Mouse (Mus musculus): ENCODE data around the gene Pgm2l1. TPM values are rescaled to one million over a fixed set of nuclear protein-coding genes. Genes with fewer than 3 reads are reported as not detected.
A peak's percentile ranks its signal among the peaks of the same experiment; 100 is the strongest.

The Pgm2l1 gene
- 2.0 and 2.1 TPM in 2 replicates for polyA plus RNA-seq (2012; ENCODE audit: insufficient read depth, insufficient read length, missing spikeins)

DNA sequence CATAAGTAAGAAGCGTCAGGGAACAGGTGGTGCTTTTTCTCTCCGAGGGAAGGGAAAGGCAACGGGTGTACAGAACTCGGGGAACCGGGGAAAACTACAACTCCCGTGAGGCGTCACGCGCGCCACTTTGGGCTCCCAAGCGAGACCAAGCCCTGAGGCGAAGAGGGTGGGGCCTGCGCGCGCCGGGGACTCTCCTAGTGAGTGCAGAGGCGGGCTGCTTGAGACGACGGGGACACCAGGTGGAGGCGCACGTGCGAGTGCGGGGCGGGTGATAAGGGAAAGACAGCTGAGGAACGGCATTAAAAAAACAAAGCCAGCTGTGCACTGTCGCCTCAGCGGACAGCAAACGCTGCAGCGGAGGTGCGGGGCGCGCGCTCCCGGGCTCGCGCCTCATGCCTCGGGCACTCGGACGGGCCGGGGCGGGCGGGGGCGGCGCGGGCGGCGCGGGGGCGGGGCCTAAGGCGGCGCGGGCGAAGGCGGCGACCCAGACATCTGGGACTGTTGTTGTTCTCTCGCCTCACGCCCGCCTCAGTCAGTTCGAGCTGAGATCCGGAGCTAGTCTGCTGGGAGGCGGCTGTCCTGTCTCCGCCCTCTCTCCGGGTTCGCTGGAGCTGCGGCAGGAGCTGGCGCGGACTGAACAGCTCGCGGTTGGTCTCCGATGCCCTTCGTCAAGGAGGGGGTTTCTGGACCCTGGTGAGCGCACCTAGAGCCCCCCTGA lies at the start of gene Pgm2l1:
TSS of gene Pgm2l1 (plus strand) at position 237 of the 718 bp plus-strand sequence.
- Histone ChIP-seq H3K4me1 (ENCODE audit: control insufficient read depth, insufficient read depth, insufficient read length, low read length) (no peaks in the 10 kb centered on the region), H3K27ac (replicated peaks; ENCODE audit: low read depth, low read length) (peak within 1 kb of the TSS; percentile 64)

DNA sequence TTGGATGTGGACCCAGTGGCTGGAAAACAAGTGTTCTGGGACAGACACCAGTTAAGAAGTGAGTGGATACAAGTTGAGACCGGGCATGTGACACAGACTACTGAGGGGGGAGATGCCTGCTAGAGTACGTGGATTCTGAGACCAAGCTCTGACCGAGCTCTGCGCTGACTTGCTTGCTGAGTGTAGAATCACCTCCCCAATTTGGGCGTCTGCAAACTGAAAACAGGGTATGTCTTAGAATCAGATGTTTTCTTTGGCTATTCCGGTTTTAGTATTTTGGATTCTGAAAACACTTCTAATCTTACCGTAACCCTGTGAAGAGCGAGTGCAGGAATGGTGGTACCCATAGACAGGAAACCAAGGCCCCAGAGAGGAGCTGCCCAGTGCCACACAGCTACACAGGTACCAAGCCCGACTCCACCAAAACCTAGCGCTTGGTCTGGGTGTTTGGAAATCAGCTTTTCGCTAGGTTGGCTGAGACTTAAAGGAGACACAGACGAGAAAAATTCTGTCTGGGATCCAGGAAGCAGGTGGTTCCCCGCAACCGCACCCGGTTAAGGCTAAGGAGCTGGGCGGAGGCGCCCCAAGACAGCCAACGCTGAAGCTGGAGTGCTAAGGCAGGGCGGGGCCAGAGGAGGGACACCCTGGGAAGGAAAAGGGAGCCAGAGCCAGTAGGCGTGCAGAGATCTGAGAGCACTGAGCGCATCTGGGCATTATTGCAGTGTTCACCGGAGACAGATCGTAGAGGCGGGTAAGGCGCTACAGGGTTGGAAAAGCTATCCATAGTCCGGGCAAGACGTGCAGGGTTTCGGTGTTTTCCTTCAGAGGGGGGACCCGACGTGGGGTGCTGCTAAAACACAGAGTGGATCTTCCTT lies 48.9 kb upstream of the Pgm2l1 start:
- Histone ChIP-seq H3K4me1 (ENCODE audit: control insufficient read depth, insufficient read depth, insufficient read length, low read length) (no peaks in the 10 kb centered on the region), H3K27ac (replicated peaks; ENCODE audit: low read depth, low read length) (no peak overlapping the region), H3K4me3 (ENCODE audit: insufficient read depth, low read depth, low read length) (peak overlapping the region; percentile 57)

More for the DNA sequence above, at the start of gene Pgm2l1:
- H3K4me3 ChIP-seq (ENCODE audit: insufficient read depth, low read depth, low read length) = peak within 1 kb of the TSS; percentile 97

DNA sequence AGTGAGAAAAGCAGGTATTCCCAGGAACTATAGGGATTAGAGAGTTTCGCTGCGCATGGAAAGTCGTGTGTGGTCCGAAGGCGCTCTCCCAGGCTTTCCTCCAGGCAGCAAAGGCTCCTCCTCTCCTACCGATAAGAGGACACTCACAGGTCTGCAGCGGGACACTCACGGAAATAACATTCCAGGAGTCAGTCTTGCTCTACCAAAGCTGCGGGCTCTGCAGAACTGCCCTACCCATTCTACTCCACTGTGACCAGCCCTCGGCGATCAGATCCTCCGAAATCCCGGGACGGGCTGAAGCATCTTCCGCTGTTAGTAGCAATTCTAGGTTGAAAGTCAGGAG lies 48.3 kb upstream of the Pgm2l1 start:
- H3K4me1 ChIP-seq (ENCODE audit: control insufficient read depth, insufficient read depth, insufficient read length, low read length) = no peaks in the 10 kb centered on the region
- H3K4me3 ChIP-seq (ENCODE audit: insufficient read depth, low read depth, low read length) = peak overlapping the region; percentile 57
- no peak overlapping the region for H3K27ac ChIP-seq (replicated peaks; ENCODE audit: low read depth, low read length)

GRCm38 (mm10) chr7:100179394-100179793 lies 47.8 kb upstream of the Pgm2l1 start:
- Histone ChIP-seq H3K27ac (replicated peaks; ENCODE audit: low read depth, low read length) (no peak overlapping the region), H3K4me1 (ENCODE audit: control insufficient read depth, insufficient read depth, insufficient read length, low read length) (no peaks in the 10 kb centered on the region), H3K4me3 (ENCODE audit: insufficient read depth, low read depth, low read length) (no peak overlapping the region)

DNA sequence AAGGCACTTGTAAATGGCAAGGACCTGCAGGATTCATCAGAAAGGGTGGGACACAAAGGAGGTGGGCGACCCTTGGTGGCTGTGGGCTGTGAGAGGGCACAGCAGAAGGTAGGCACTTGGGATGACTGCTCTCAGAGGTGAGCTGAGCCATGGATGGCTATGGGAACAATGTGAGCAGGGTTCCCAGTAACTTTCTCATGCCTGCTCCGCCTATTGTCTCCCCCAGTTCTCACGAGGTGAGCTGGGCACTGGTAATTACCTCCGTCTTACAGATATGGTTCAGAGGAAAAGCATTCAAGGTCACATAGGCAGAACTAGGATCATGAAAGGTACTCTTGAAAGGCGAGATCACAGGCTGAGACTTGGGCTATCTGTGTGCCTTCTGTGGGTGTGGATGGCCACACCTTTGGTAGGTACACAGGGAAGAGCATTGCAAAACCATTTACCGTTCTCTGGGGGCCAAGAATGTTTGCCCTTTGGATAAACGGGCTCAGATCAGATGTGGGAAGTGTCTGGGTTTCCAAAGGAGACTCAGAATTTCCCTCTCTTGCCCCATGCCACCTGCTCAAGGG lies 47.3 kb upstream of the Pgm2l1 start:
- Histone ChIP-seq H3K4me3 (ENCODE audit: insufficient read depth, low read depth, low read length) (no peak overlapping the region), H3K27ac (replicated peaks; ENCODE audit: low read depth, low read length) (no peak overlapping the region), H3K4me1 (ENCODE audit: control insufficient read depth, insufficient read depth, insufficient read length, low read length) (no peaks in the 10 kb centered on the region)

- Histone ChIP-seq H3K4me3 (ENCODE audit: insufficient read depth, low read depth, low read length) (no peak overlapping the region), H3K4me1 (ENCODE audit: control insufficient read depth, insufficient read depth, insufficient read length, low read length) (no peaks in the 10 kb centered on the region), H3K27ac (replicated peaks; ENCODE audit: low read depth, low read length) (no peak overlapping the region)
Measured at GRCm38 (mm10) chr7:100181176-100181575, 46.0 kb upstream of the Pgm2l1 start.

GRCm38 (mm10) chr7:100181614-100182013 lies 45.6 kb upstream of the Pgm2l1 start:
- Histone ChIP-seq H3K4me3 (ENCODE audit: insufficient read depth, low read depth, low read length) (no peak overlapping the region), H3K27ac (replicated peaks; ENCODE audit: low read depth, low read length) (no peak overlapping the region), H3K4me1 (ENCODE audit: control insufficient read depth, insufficient read depth, insufficient read length, low read length) (no peaks in the 10 kb centered on the region)

- Histone ChIP-seq H3K4me1 (ENCODE audit: control insufficient read depth, insufficient read depth, insufficient read length, low read length) (no peaks in the 10 kb centered on the region), H3K4me3 (ENCODE audit: insufficient read depth, low read depth, low read length) (no peak overlapping the region), H3K27ac (replicated peaks; ENCODE audit: low read depth, low read length) (no peak overlapping the region)
Measured at GRCm38 (mm10) chr7:100182388-100182787, 44.8 kb upstream of the Pgm2l1 start.

DNA sequence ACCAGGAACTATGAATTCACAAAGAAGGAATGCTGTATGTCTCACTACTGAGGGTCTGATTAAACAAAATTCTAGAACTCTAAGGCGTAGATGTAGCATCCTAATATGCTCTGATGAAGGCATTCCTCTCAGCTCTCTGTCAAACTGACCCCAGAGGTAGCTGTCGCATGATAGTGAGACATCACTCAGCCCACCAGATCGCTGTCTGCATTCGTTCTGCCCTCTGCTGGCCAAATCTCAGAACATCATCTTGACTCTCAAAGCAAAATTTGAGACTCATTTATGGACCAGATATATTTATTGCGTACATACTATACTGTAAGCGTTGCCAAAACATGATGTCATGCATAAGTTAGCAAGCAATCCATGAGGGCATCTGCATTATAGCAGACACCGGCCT lies 39.6 kb upstream of the Pgm2l1 start:
- no peaks in the 10 kb centered on the region for H3K4me1 ChIP-seq (ENCODE audit: control insufficient read depth, insufficient read depth, insufficient read length, low read length)

GRCm38 (mm10) chr7:100190167-100190566 lies 37.0 kb upstream of the Pgm2l1 start:
- Histone ChIP-seq H3K4me3 (ENCODE audit: insufficient read depth, low read depth, low read length) (no peak overlapping the region), H3K4me1 (ENCODE audit: control insufficient read depth, insufficient read depth, insufficient read length, low read length) (no peaks in the 10 kb centered on the region), H3K27ac (replicated peaks; ENCODE audit: low read depth, low read length) (no peak overlapping the region)

More for the DNA sequence above, 39.6 kb upstream of the Pgm2l1 start:
- no peak overlapping the region for H3K4me3 ChIP-seq (ENCODE audit: insufficient read depth, low read depth, low read length)
- no peak overlapping the region for H3K27ac ChIP-seq (replicated peaks; ENCODE audit: low read depth, low read length)

- Histone ChIP-seq H3K4me1 (ENCODE audit: control insufficient read depth, insufficient read depth, insufficient read length, low read length) (no peaks in the 10 kb centered on the region), H3K4me3 (ENCODE audit: insufficient read depth, low read depth, low read length) (no peak overlapping the region), H3K27ac (replicated peaks; ENCODE audit: low read depth, low read length) (no peak overlapping the region)
Measured at GRCm38 (mm10) chr7:100190778-100191177, 36.4 kb upstream of the Pgm2l1 start.

DNA sequence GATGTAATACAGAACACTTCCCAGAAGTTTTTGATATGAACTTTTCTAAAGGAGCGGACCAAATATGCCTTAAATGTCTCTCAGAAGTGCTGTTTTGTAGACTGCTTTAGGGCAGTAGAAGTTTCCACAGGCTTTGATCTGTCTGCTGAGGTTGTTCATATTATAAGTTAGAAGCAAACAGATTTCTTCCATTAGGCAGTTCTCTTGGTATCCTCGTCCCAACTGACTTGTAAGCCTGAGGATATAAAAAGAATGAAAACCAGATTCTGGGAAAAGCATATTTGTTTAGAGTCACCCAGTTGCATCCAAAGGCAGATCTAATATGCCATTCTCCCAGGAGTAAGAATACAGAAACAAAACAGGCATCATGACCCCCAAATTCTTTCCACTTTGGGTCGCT lies 26.0 kb upstream of the Pgm2l1 start:
- H3K4me1 ChIP-seq (ENCODE audit: control insufficient read depth, insufficient read depth, insufficient read length, low read length) = no peaks in the 10 kb centered on the region
- H3K4me3 ChIP-seq (ENCODE audit: insufficient read depth, low read depth, low read length) = no peak overlapping the region
- H3K27ac ChIP-seq (replicated peaks; ENCODE audit: low read depth, low read length) = no peak overlapping the region

- Histone ChIP-seq H3K4me3 (ENCODE audit: insufficient read depth, low read depth, low read length) (no peak overlapping the region), H3K27ac (replicated peaks; ENCODE audit: low read depth, low read length) (no peak overlapping the region), H3K4me1 (ENCODE audit: control insufficient read depth, insufficient read depth, insufficient read length, low read length) (peaks cover 6% of the 10 kb centered on the region; the same call in 1 of the 2 replicates)
Measured at GRCm38 (mm10) chr7:100203616-100204015, 23.6 kb upstream of the Pgm2l1 start.

- H3K27ac ChIP-seq (replicated peaks; ENCODE audit: low read depth, low read length) = no peak overlapping the region
- no peak overlapping the region for H3K4me3 ChIP-seq (ENCODE audit: insufficient read depth, low read depth, low read length)
- H3K4me1 ChIP-seq (ENCODE audit: control insufficient read depth, insufficient read depth, insufficient read length, low read length) = peaks cover 6% of the 10 kb centered on the region; the same call in 1 of the 2 replicates
Measured at GRCm38 (mm10) chr7:100204871-100205270, 22.3 kb upstream of the Pgm2l1 start.

DNA sequence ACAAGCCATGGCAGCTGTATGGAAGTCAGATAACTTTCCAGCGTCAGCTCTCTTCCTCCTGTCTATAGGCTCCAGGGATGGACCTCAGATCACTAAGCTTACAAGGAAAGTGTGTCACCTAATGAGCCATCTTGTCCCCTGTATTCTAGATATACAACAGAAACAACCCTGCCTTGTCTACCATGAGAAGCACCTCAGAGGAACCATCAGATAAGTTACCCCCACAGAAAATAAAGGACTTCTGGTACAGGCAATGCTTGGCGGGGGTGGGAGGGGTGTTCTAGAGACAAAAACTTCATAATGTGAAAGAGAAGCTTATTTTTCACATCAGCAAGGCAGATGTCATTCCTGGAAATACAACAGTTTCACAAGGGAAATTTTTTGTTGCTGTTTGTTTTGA lies 21.1 kb upstream of the Pgm2l1 start:
- H3K4me3 ChIP-seq (ENCODE audit: insufficient read depth, low read depth, low read length) = no peak overlapping the region
- peaks cover 6% of the 10 kb centered on the region; the same call in 1 of the 2 replicates for H3K4me1 ChIP-seq (ENCODE audit: control insufficient read depth, insufficient read depth, insufficient read length, low read length)
- no peak overlapping the region for H3K27ac ChIP-seq (replicated peaks; ENCODE audit: low read depth, low read length)
